Mouse (Mus musculus) small intestine, adult 2 months (tissue): ENCODE measurements around the gene BC017158.

ENCODE experiments used
- CTCF ChIP-seq: fragments of 200-500 bp; IDR thresholded peaks from 2 replicates; pipeline ENCODE4 v1.5.1; 2012; ENCODE audit warnings: low read depth, mild to moderate bottlenecking, control low read depth, inconsistent platforms, low read length, moderate library complexity, mixed read lengths; ENCODE audit not compliant: insufficient replicate concordance, insufficient read length; ENCODE audit errors: extremely low read depth
- POLR2A ChIP-seq: fragments of 200-500 bp; IDR thresholded peaks from 2 replicates; pipeline ENCODE4 v1.6.1; 2012; ENCODE audit warnings: low read depth, mild to moderate bottlenecking, control low read depth, inconsistent platforms, low read length, moderate library complexity

- TF ChIP-seq POLR2A: no peak
- TF ChIP-seq CTCF: peak; percentile 57; the same call in 1 of the 2 replicates
Observed at GRCm38 (mm10) chr7:128288923-128289544, 8.9 kb downstream of the BC017158 start.
